Comparison of ENCODE assay signal across 8 mouse cellular contexts in genomic region chr8:124663112-124663873, GRCm38 (mm10). TPM values are rescaled to one million over a fixed set of nuclear protein-coding genes. Genes with fewer than 3 reads are reported as not detected.
DNase-seq lines count a peak whose midpoint lies in the region; ATAC-seq lines count a peak whose summit lies in the region.

Gene 2310022B05Rik, minus strand, starts transcription at chr8:124663369.

- H3K9ac ChIP-seq in hindbrain, embryonic 15.5 days, result peak within 1 kb of the TSS; percentile 86

- H3K27me3 ChIP-seq in hindbrain, embryonic 15.5 days, result no peaks in the 10 kb centered on the region

- H3K4me1 ChIP-seq in hindbrain, embryonic 15.5 days (replicated peaks), result peaks cover 45% of the 10 kb centered on the region

- H3K9me3 ChIP-seq in hindbrain, embryonic 15.5 days, result no peaks in the 10 kb centered on the region

- peak within 1 kb of the TSS; percentile 78 for H3K4me2 ChIP-seq in hindbrain, embryonic 15.5 days

- peak; percentile 82 for DNase-seq in ZHBTc4 (ENCODE audit: low read depth, low spot score)
- DNase-seq in cerebellum, postnatal 4 days (ENCODE audit: low spot score in 2 of 2), result peak; percentile 51 to 86
- peak; percentile 89 for DNase-seq in gastrocnemius, adult 18-20 months (ENCODE audit: low spot score)
- DNase-seq in left cerebral cortex, adult 11 months (ENCODE audit: low spot score), result peak; percentile 73
- DNase-seq in lung, postnatal 36 days, result peak; percentile 91
- DNase-seq in retina, embryonic 14.5 days (ENCODE audit: low spot score), result peak; percentile 87
- DNase-seq in thymus, postnatal 36 days, result peak; percentile 73 to 75

- peak within 1 kb of the TSS; percentile 84 for H3K4me3 ChIP-seq in hindbrain, embryonic 15.5 days

- WGBS in hindbrain, embryonic 15.5 days, result 1% methylated on average over 54 of the region's 69 CpGs

- peak within 1 kb of the TSS; percentile 89 for H3K27ac ChIP-seq in hindbrain, embryonic 15.5 days (replicated peaks)

- peak; percentile 86 for ATAC-seq in hindbrain, embryonic 15.5 days (ENCODE audit: low FRiP score, low read depth)

- H3K36me3 ChIP-seq in hindbrain, embryonic 15.5 days, result no peaks in the 10 kb centered on the region

RNA-seq across cellular contexts. Expression of gene 2310022B05Rik, which starts in this region (rescaled TPM):
- 10 to 100 TPM; 10.0 to 15.7 TPM for total RNA-seq in gastrocnemius, adult 18-20 months (2021)
- polyA plus RNA-seq in hindbrain, embryonic 15.5 days (2015; fragmentation: Nextera tagmentation; extraction: Ambion mirVana), result 21.0 and 23.8 TPM in 2 replicates

Comparison
In these comparisons a context has a peak if more than half of its experiments do, and no peak if none do; other contexts are left out.
1. Peak in every context shown above with its lines: DNase-seq, ATAC-seq, H3K4me3 ChIP-seq and H3K27ac ChIP-seq.